Mouse (Mus musculus) forebrain, postnatal 0 days (tissue): ENCODE measurements around the gene Gm49393. TPM values are rescaled to one million over a fixed set of nuclear protein-coding genes. Genes with fewer than 3 reads are reported as not detected.
"Not testable (repeated sequence)": the region's sequence is repeated elsewhere in the genome, so short reads cannot be mapped to it uniquely, and the experiment has no call there.

ENCODE experiments used
- ATAC-seq: fragments of 200-750 bp; cut with Nextera tagmentation; 2 replicates; pipeline ENCODE4 v1.8.0; 2017; ENCODE audit warnings: mild to moderate bottlenecking, moderate library complexity
- DNase-seq: peaks from one replicate; pipeline ENCODE4 v3.0.0-alpha.2; 2015
- H3K27ac ChIP-seq: fragments of 300-500 bp; sonication (generic); 2 replicates; pipeline ENCODE4 v1.5.1; 2014; ENCODE audit warnings: low read depth, mild to moderate bottlenecking, antibody characterized with exemption, low read length, moderate library complexity, mixed read lengths
- H3K27me3 ChIP-seq: fragments of 300-500 bp; sonication (generic); 2 replicates; pipeline ENCODE4 v1.6.1; 2014; ENCODE audit warnings: mild to moderate bottlenecking, low read length, mixed read lengths; ENCODE audit not compliant: insufficient read depth
- H3K36me3 ChIP-seq: fragments of 300-500 bp; sonication (generic); 2 replicates; pipeline ENCODE4 v1.6.1; 2014; ENCODE audit warnings: mild to moderate bottlenecking, moderate library complexity; ENCODE audit not compliant: insufficient read depth
- H3K4me1 ChIP-seq: fragments of 300-500 bp; sonication (generic); 2 replicates; pipeline ENCODE4 v1.6.1; 2014; ENCODE audit warnings: antibody characterized with exemption; ENCODE audit not compliant: insufficient read depth
- H3K4me2 ChIP-seq: fragments of 300-500 bp; sonication (generic); 2 replicates; pipeline ENCODE4 v1.6.1; 2014; ENCODE audit warnings: low read depth, mild to moderate bottlenecking, moderate library complexity
- H3K4me3 ChIP-seq: fragments of 300-500 bp; sonication (generic); 2 replicates; pipeline ENCODE4 v1.5.1; 2014; ENCODE audit warnings: low read depth, low read length, mixed read lengths
- H3K9ac ChIP-seq: fragments of 300-500 bp; sonication (generic); 2 replicates; pipeline ENCODE4 v1.6.1; 2014; ENCODE audit warnings: mild to moderate bottlenecking
- H3K9me3 ChIP-seq: fragments of 300-500 bp; sonication (generic); 2 replicates; pipeline ENCODE4 v1.6.1; 2016; ENCODE audit warnings: low read length
- CTCF ChIP-seq: sonication (generic); IDR thresholded peaks from 2 replicates; pipeline ENCODE4 v1.5.1; 2016; ENCODE audit warnings: antibody characterized with exemption, control low read depth, low read depth
- WGBS: fragments of 180-500 bp; shearing (Covaris S2); extraction: QIAGEN DNeasy Blood & Tissue Kit; methylation state at CpG from one replicate; pipeline ENCODE4 v1.1.7; 2014; 5-methylcytosine and 5-hydroxymethylcytosine counted together
- polyA plus RNA-seq: library from polyadenylated mRNA; unstranded; fragments of >200 nt; fragmentation: Nextera tagmentation; extraction: Ambion mirVana; gene quantifications from 2 replicates; pipeline ENCODE4 v1.2.1, GENCODE M21; 2015
- total RNA-seq: library from RNA; depleted of rRNA; stranded (reverse); fragments of >200 nt; gene quantifications from 2 replicates; pipeline ENCODE4 v1.2.3, GENCODE M21; 2014; rRNA removed

Gene Gm49393
- total RNA-seq (not detected in 2 replicates), polyA plus RNA-seq (not detected in 2 replicates)

DNA sequence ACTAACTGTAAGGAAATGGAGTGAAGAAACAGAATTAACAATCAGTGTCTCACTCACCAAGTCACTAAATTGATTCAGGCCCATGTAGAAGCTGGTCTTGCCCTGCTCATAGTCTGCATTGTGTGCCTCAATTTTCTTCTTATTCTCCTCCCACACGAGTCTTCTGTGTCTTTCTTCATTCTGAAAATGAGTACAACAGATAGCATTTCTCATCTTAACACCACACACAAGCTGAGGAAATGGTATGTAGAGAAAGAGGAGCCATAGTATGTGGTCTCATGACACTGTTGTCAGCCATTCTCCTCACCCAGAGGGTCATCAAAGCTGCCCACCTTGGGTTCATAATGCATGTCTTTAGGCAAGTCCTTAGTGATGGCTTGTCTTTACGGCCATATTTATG lies at the start of gene Gm49393:
Gm49393 (minus strand) TSS at position 101 of the 400 bp plus-strand sequence.
- H3K27ac ChIP-seq, H3K4me1 ChIP-seq, H3K4me3 ChIP-seq, H3K4me2 ChIP-seq, H3K9ac ChIP-seq, DNase-seq, H3K9me3 ChIP-seq, ATAC-seq, H3K27me3 ChIP-seq, H3K36me3 ChIP-seq: not testable (repeated sequence)
- WGBS: 69% methylated on average over 2 of the region's 2 CpGs

DNA sequence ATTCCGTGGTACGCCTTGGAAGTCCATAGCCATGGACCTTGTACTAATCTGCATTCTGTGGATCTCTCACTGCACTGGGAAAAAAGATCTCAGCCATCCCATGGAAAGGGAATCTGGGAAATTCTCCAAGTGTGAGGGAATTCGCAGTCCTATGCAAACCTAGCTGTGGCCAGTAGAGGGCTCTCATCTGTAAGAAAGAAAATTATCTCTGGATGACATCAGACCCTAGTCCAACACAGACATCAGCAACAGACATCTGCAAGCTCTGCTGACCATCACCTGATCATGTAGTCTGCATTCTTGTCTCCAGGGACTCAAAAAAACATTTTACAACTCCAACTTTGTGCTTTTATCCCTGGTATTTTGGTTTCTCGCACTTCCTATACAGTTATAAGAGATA lies 36.9 kb upstream of the Gm49393 start:
- ATAC-seq, H3K4me1 ChIP-seq, H3K36me3 ChIP-seq, H3K4me2 ChIP-seq, H3K4me3 ChIP-seq, DNase-seq, H3K27me3 ChIP-seq, H3K9ac ChIP-seq, H3K27ac ChIP-seq, H3K9me3 ChIP-seq: not testable (repeated sequence)
- 75% methylated on average over 4 of the region's 4 CpGs for WGBS

DNA sequence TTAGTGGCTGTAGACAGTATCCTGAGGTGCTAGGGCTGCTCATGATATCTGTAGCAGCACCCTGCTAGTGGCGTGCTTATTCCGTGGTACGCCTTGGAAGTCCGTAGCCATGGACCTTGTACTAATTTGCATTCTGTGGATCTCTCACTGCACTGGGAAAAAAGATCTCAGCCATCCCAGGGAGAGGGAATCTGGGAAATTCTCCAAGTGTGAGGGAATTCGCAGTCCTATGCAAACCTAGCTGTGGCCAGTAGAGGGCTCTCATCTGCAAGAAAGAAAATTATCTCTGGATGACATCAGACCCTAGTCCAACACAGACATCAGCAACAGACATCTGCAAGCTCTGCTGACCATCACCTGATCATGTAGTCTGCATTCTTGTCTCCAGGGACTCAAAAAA lies 28.6 kb upstream of the Gm49393 start:
- H3K4me3 ChIP-seq, H3K9ac ChIP-seq, H3K27ac ChIP-seq, ATAC-seq, H3K36me3 ChIP-seq, H3K4me2 ChIP-seq, H3K9me3 ChIP-seq, DNase-seq, H3K27me3 ChIP-seq, H3K4me1 ChIP-seq: not testable (repeated sequence)
- 54% methylated on average over 5 of the region's 5 CpGs for whole genome bisulfite sequencing

DNA sequence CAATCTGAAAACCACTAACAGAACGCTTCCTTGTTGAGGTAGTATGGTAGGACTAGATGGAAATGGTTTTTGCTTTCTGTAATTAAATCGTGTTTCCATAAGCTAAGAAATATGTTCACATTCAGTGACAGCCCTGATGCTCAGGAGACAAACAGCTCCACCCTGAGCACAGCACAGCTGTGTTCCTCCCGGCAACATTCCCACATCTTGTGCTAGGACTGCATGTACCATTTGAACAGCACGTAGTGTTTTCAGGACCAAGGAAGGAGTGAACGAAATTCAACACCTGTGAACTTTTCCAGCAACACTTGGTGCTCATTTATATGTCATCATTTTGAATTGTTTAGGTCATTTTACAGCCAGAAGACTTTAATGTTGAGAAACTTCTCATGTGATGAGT lies 26.3 kb upstream of the Gm49393 start:
- Histone ChIP-seq H3K27me3 (no peaks in the 10 kb centered on the region), H3K9me3 (peaks cover 7% of the 10 kb centered on the region; the same call in 1 of the 2 replicates), H3K9ac (no peak overlapping the region), H3K4me2 (no peak overlapping the region), H3K4me3 (no peak overlapping the region), H3K4me1 (no peaks in the 10 kb centered on the region), H3K36me3 (no peaks in the 10 kb centered on the region), H3K27ac (no peak overlapping the region)
- ATAC-seq (no peak), DNase-seq (no peak)
- no peak for TF ChIP-seq CTCF
- 69% methylated on average over 5 of the region's 5 CpGs for WGBS

DNA sequence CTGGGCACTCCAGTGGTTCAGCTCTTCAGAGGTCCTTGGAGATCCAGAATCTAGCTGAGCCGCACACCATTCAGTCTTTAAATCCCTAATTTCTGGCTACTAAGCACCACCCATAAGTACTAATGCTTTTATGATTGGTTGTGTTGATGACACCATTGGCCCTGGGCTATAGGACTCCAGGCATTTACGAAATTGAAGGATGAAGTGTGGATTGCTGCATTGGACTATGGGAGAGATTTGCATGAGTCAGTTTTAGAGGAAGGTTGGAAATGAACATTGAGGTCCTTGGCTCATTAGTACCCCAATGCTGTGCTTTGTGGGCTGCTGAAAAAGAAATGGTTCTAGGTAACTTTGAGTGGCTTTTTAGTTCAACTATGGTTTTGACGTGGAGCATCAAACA lies 6.5 kb upstream of the Gm49393 start, which contains the start of gene Tpbpa:
Tpbpa (minus strand) TSS at position 101 of the 400 bp plus-strand sequence.
- not testable (repeated sequence) for H3K27me3 ChIP-seq, H3K9ac ChIP-seq, H3K4me3 ChIP-seq, H3K36me3 ChIP-seq, H3K4me1 ChIP-seq, H3K4me2 ChIP-seq, DNase-seq, H3K27ac ChIP-seq, ATAC-seq, H3K9me3 ChIP-seq
- 71% methylated on average over 3 of the region's 3 CpGs for WGBS

DNA sequence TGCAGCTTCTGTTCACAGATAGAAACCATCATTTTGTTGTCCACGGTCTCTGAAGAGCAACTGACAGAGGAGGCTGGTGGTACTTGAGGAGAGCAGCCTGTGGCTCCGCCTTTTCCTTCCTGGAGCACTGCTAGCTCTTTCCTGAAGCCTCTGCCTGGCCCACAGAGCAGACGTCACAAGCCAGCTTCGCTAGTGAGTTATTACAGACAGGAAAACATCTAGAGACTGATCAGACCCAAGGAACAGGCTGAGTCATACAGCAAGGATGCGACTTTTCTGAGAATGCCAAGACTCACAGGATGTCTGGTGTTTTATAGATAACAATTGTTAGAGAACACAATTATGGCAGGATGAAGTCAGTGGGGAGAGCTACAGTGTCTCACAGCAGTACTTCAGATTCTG lies 1.1 kb upstream of the Gm49393 start, which contains the start of the genes Gm49391 and Ctla2a:
Gm49391 (minus strand) TSS at position 72 of the 402 bp plus-strand sequence.
Ctla2a (minus strand) TSS at position 126 of the 402 bp plus-strand sequence.
- H3K4me1 ChIP-seq: no peaks in the 10 kb centered on the region
- no peaks in the 10 kb centered on the region for H3K9me3 ChIP-seq
- no peak for DNase-seq
- H3K36me3 ChIP-seq: no peaks in the 10 kb centered on the region
- no peaks in the 10 kb centered on the region for H3K27me3 ChIP-seq
- 73% methylated on average over 5 of the region's 5 CpGs for WGBS
- H3K4me2 ChIP-seq: no peak within 1 kb of the TSS
- no peak for TF ChIP-seq CTCF
- H3K4me3 ChIP-seq: no peak within 1 kb of the TSS
- H3K27ac ChIP-seq: no peak within 1 kb of the TSS
- H3K9ac ChIP-seq: no peak within 1 kb of the TSS
- no peak for ATAC-seq

DNA sequence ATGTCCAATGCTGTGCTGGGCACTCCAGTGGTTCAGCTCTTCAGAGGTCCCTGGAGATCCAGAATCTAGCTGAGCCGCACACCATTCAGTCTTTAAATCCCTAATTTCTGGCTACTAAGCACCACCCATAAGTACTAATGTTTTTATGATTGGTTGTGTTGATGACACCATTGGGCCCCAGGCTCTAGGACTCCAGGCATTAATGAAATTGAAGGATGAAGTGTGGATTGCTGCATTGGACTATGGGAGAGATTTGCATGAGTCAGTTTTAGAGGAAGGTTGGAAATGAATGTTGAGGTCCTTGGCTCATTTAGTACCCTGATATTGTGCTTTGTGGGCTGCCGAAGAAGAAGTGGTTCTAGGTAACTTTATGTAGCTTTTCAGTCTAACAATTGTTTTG lies 30.6 kb downstream of the Gm49393 start, which contains the start of gene Tpbpb:
Tpbpb (minus strand) TSS at position 101 of the 400 bp plus-strand sequence.
- H3K27me3 ChIP-seq, H3K36me3 ChIP-seq, H3K4me3 ChIP-seq, H3K4me2 ChIP-seq, H3K4me1 ChIP-seq, H3K9ac ChIP-seq, ATAC-seq, H3K9me3 ChIP-seq, DNase-seq, H3K27ac ChIP-seq: not testable (repeated sequence)
- WGBS: 87% methylated on average over 2 of the region's 2 CpGs

DNA sequence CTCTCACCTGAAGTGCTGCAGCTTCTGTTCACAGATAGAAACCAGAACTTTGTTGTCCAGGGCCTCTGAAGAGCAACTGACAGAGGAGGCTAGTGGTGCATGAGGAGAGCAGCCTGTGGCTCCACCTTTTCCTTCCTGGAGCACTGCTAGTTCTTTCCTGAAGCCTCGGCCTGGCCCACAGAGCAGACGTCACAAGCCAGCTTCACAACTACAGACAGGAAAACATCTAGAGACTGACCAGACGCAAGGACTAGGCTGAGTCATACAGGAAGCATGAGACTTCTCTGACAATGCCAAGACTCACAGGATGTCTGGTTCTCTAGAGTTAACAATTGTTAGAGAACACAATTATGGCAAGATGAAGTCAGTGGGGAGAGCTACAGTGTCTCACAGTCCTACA lies 38.1 kb downstream of the Gm49393 start, which contains the start of gene Ctla2b:
Ctla2b (minus strand) TSS at position 120 of the 400 bp plus-strand sequence.
- ATAC-seq (no peak), DNase-seq (no peak)
- H3K4me2 ChIP-seq: no peak within 1 kb of the TSS
- H3K36me3 ChIP-seq: no peaks in the 10 kb centered on the region
- no peaks in the 10 kb centered on the region for H3K4me1 ChIP-seq
- no peak for TF ChIP-seq CTCF
- no peak within 1 kb of the TSS for H3K4me3 ChIP-seq
- H3K27me3 ChIP-seq: no peaks in the 10 kb centered on the region
- 83% methylated on average over 3 of the region's 3 CpGs for whole genome bisulfite sequencing
- 0 out of 2 replicates have a peak, but pooled peaks cover 3% of the 10 kb centered on the region for H3K9me3 ChIP-seq
- no peak within 1 kb of the TSS for H3K27ac ChIP-seq
- H3K9ac ChIP-seq: no peak within 1 kb of the TSS

DNA sequence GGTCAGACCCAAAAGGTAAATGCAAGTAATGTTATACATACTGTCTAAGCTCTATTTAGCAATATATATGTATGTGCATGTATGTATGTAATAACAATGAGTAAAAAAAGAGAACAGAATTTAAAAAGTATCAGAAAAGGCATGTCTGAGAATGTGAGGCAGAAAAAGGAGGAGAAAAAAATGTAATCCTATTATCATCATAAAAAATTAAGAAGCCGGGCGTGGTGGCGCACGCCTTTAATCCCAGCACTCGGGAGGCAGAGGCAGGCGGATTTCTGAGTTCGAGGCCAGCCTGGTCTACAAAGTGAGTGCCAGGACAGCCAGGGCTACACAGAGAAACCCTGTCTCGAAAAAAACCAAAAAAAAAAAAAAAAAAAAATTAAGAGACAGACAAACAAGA lies 38.6 kb downstream of the Gm49393 start, which contains the start of gene Gm49392:
Gm49392 (minus strand) TSS at position 101 of the 400 bp plus-strand sequence.
- not testable (repeated sequence) for H3K4me2 ChIP-seq, H3K27me3 ChIP-seq, H3K4me3 ChIP-seq, H3K36me3 ChIP-seq, H3K4me1 ChIP-seq, H3K9me3 ChIP-seq, DNase-seq, ATAC-seq, H3K27ac ChIP-seq, H3K9ac ChIP-seq
- WGBS: 84% methylated on average over 8 of the region's 8 CpGs
